Mouse (Mus musculus) erythroblast, embryonic 14.5 days (primary cell): ENCODE measurements around the gene Hapln4.

ENCODE experiments used
- GATA1 ChIP-seq: IDR thresholded peaks from 2 replicates; pipeline ENCODE4 v1.6.1; 2012; ENCODE audit warnings: low read length, inconsistent platforms, mixed read lengths
- TAL1 ChIP-seq: IDR thresholded peaks from 3 replicates; pipeline ENCODE4 v1.6.1; 2012; ENCODE audit warnings: low read length, inconsistent platforms, mixed read lengths

GRCm38 (mm10) chr8:70118726-70119700 lies 35.8 kb downstream of the Hapln4 start:
- TF ChIP-seq TAL1: no peak
- TF ChIP-seq GATA1: no peak
